Mouse (Mus musculus) kidney, embryonic 16.5 days (tissue): ENCODE measurements at regions not wholly inside any gene's neighbourhood (a gene's known extent, or its start where the extent isn't known, plus 50 kb on each side); places are given as distances from the start of the nearest gene placed in this dataset.

Experiments
- ATAC-seq: fragments of 200-750 bp; cut with Nextera tagmentation; 2 replicates; pipeline ENCODE4 v1.8.0; 2017; ENCODE audit warnings: moderate TSS enrichment; ENCODE audit not compliant: low FRiP score, low TSS enrichment
- H3K27ac ChIP-seq: fragments of 300-500 bp; sonication (generic); 2 replicates; pipeline ENCODE4 v1.5.1; 2014; ENCODE audit warnings: low read length
- H3K27me3 ChIP-seq: fragments of 300-500 bp; sonication (generic); 2 replicates; pipeline ENCODE4 v1.6.1; 2014; ENCODE audit warnings: low read length, control low read depth, mixed read lengths; ENCODE audit not compliant: insufficient read depth
- H3K36me3 ChIP-seq: fragments of 300-500 bp; sonication (generic); 2 replicates; pipeline ENCODE4 v1.6.1; 2014; ENCODE audit warnings: low read length, control low read depth, mixed read lengths; ENCODE audit not compliant: insufficient read depth
- H3K4me1 ChIP-seq: fragments of 300-500 bp; sonication (generic); 2 replicates; pipeline ENCODE4 v1.6.1; 2014; ENCODE audit warnings: low read length, control low read depth, mixed read lengths; ENCODE audit not compliant: insufficient read depth
- H3K4me2 ChIP-seq: fragments of 300-500 bp; sonication (generic); replicated peaks from 2 replicates; pipeline ENCODE4 v1.6.1; 2014; ENCODE audit warnings: low read depth, low read length
- H3K4me3 ChIP-seq: fragments of 300-500 bp; sonication (generic); 2 replicates; pipeline ENCODE4 v1.5.1; 2014; ENCODE audit warnings: mild to moderate bottlenecking, low read length
- H3K9ac ChIP-seq: fragments of 300-500 bp; sonication (generic); replicated peaks from 2 replicates; pipeline ENCODE4 v1.6.1; 2014; ENCODE audit warnings: low read length
- H3K9me3 ChIP-seq: fragments of 300-500 bp; sonication (generic); 2 replicates; pipeline ENCODE4 v1.6.1; 2016; ENCODE audit warnings: low read length, control low read depth
- WGBS: fragments of 180-500 bp; shearing (Covaris S2); extraction: QIAGEN DNeasy Blood & Tissue Kit; methylation state at CpG from one replicate; pipeline ENCODE4 v1.1.7; 2014; 5-methylcytosine and 5-hydroxymethylcytosine counted together

- Histone ChIP-seq H3K27me3 (no peaks in the 10 kb centered on the region), H3K4me1 (no peaks in the 10 kb centered on the region), H3K9me3 (no peaks in the 10 kb centered on the region), H3K27ac (no peak overlapping the region), H3K4me2 (no peak overlapping the region), H3K4me3 (no peak overlapping the region), H3K36me3 (no peaks in the 10 kb centered on the region), H3K9ac (no peak overlapping the region)
- ATAC-seq: no peak
- 54% methylated on average over 6 of the region's 6 CpGs for WGBS
Observed at GRCm38 (mm10) chr17:44336842-44337241, 148.5 kb downstream of the Clic5 start.

- H3K36me3 ChIP-seq: no peaks in the 10 kb centered on the region
- WGBS: 87% methylated on average over 5 of the region's 5 CpGs
- H3K27ac ChIP-seq: no peak overlapping the region
- no peak overlapping the region for H3K4me3 ChIP-seq
- no peaks in the 10 kb centered on the region for H3K9me3 ChIP-seq
- no peak for ATAC-seq
- H3K9ac ChIP-seq: no peak overlapping the region
- no peak overlapping the region for H3K4me2 ChIP-seq
- H3K27me3 ChIP-seq: no peaks in the 10 kb centered on the region
- no peaks in the 10 kb centered on the region for H3K4me1 ChIP-seq
Observed at GRCm38 (mm10) chr17:44337253-44337652, 148.9 kb downstream of the Clic5 start.

- no peak overlapping the region for H3K4me3 ChIP-seq
- ATAC-seq: no peak
- H3K4me1 ChIP-seq: no peaks in the 10 kb centered on the region
- no peak overlapping the region for H3K4me2 ChIP-seq
- 0 out of 2 replicates have a peak, but pooled peaks cover 3% of the 10 kb centered on the region for H3K27me3 ChIP-seq
- no peak overlapping the region for H3K27ac ChIP-seq
- H3K9ac ChIP-seq: no peak overlapping the region
- no peaks in the 10 kb centered on the region for H3K36me3 ChIP-seq
- H3K9me3 ChIP-seq: no peaks in the 10 kb centered on the region
- WGBS: 94% methylated on average over 2 of the region's 2 CpGs
Observed at GRCm38 (mm10) chr17:44344542-44344941, 156.2 kb downstream of the Clic5 start.

GRCm38 (mm10) chr17:44345374-44345773, 157.0 kb downstream of the Clic5 start:
- 86% methylated on average over 2 of the region's 2 CpGs for WGBS
- H3K9me3 ChIP-seq: no peaks in the 10 kb centered on the region
- ATAC-seq: no peak
- no peak overlapping the region for H3K4me2 ChIP-seq
- H3K9ac ChIP-seq: no peak overlapping the region
- H3K4me1 ChIP-seq: no peaks in the 10 kb centered on the region
- H3K36me3 ChIP-seq: no peaks in the 10 kb centered on the region
- H3K4me3 ChIP-seq: no peak overlapping the region
- no peak overlapping the region for H3K27ac ChIP-seq
- H3K27me3 ChIP-seq: 0 out of 2 replicates have a peak, but pooled peaks cover 3% of the 10 kb centered on the region

- peak overlapping the region; percentile 37 for H3K4me2 ChIP-seq
- H3K9me3 ChIP-seq: no peaks in the 10 kb centered on the region
- no peak overlapping the region; the same call in 1 of the 2 replicates for H3K4me3 ChIP-seq
- WGBS: 35% methylated on average over 20 of the region's 20 CpGs
- ATAC-seq: peak; percentile 79; the same call in 1 of the 2 replicates
- H3K9ac ChIP-seq: 0 out of 2 replicates have a peak overlapping the region, but pooled peaks have one; percentile 12
- H3K36me3 ChIP-seq: no peaks in the 10 kb centered on the region
- H3K4me1 ChIP-seq: peaks cover 16% of the 10 kb centered on the region
- H3K27ac ChIP-seq: no peak overlapping the region
- H3K27me3 ChIP-seq: 0 out of 2 replicates have a peak, but pooled peaks cover 3% of the 10 kb centered on the region
Observed at GRCm38 (mm10) chr17:44350201-44350948, 162.0 kb downstream of the Clic5 start.

- 0 out of 2 replicates have a peak overlapping the region, but pooled peaks have one; percentile 12 for H3K9ac ChIP-seq
- H3K4me2 ChIP-seq: peak overlapping the region; percentile 37; the same call in 1 of the 2 replicates
- H3K36me3 ChIP-seq: no peaks in the 10 kb centered on the region
- no peak for ATAC-seq
- 83% methylated on average over 4 of the region's 4 CpGs for WGBS
- H3K4me3 ChIP-seq: no peak overlapping the region
- no peaks in the 10 kb centered on the region for H3K9me3 ChIP-seq
- H3K27ac ChIP-seq: no peak overlapping the region
- 0 out of 2 replicates have a peak, but pooled peaks cover 3% of the 10 kb centered on the region for H3K27me3 ChIP-seq
- H3K4me1 ChIP-seq: peaks cover 16% of the 10 kb centered on the region
Observed at GRCm38 (mm10) chr17:44350949-44351244, 162.5 kb downstream of the Clic5 start.

GRCm38 (mm10) chr17:44351499-44352117, 163.2 kb downstream of the Clic5 start:
- Histone ChIP-seq H3K27ac (no peak overlapping the region), H3K4me3 (no peak overlapping the region), H3K27me3 (0 out of 2 replicates have a peak, but pooled peaks cover 3% of the 10 kb centered on the region), H3K4me1 (peaks cover 16% of the 10 kb centered on the region), H3K36me3 (no peaks in the 10 kb centered on the region), H3K4me2 (0 out of 2 replicates have a peak overlapping the region, but pooled peaks have one; percentile 7), H3K9me3 (no peaks in the 10 kb centered on the region), H3K9ac (no peak overlapping the region)
- ATAC-seq: peak; percentile 71
- 35% methylated on average over 13 of the region's 13 CpGs for WGBS

- Histone ChIP-seq H3K4me1 (peaks cover 16% of the 10 kb centered on the region), H3K36me3 (no peaks in the 10 kb centered on the region), H3K4me3 (no peak overlapping the region), H3K9me3 (0 out of 2 replicates have a peak, but pooled peaks cover 4% of the 10 kb centered on the region), H3K27ac (no peak overlapping the region), H3K4me2 (no peak overlapping the region), H3K27me3 (0 out of 2 replicates have a peak, but pooled peaks cover 3% of the 10 kb centered on the region), H3K9ac (no peak overlapping the region)
- 73% methylated on average over 13 of the region's 13 CpGs for WGBS
- ATAC-seq: no peak
Observed at GRCm38 (mm10) chr17:44352142-44352541, 163.8 kb downstream of the Clic5 start.

- H3K9me3 ChIP-seq: no peaks in the 10 kb centered on the region
- no peak overlapping the region for H3K4me3 ChIP-seq
- H3K36me3 ChIP-seq: no peaks in the 10 kb centered on the region
- H3K4me1 ChIP-seq: peaks cover 10% of the 10 kb centered on the region
- H3K27me3 ChIP-seq: no peaks in the 10 kb centered on the region
- no peak overlapping the region for H3K9ac ChIP-seq
- WGBS: 87% methylated on average over 4 of the region's 4 CpGs
- H3K4me2 ChIP-seq: no peak overlapping the region
- no peak for ATAC-seq
- H3K27ac ChIP-seq: no peak overlapping the region
Observed at GRCm38 (mm10) chr17:44363111-44363510, 174.7 kb downstream of the Clic5 start.

- Histone ChIP-seq H3K36me3 (no peaks in the 10 kb centered on the region), H3K4me1 (peaks cover 10% of the 10 kb centered on the region), H3K9ac (no peak overlapping the region), H3K4me2 (no peak overlapping the region), H3K27me3 (no peaks in the 10 kb centered on the region), H3K27ac (no peak overlapping the region), H3K9me3 (peaks cover 2% of the 10 kb centered on the region; the same call in 1 of the 2 replicates), H3K4me3 (no peak overlapping the region)
- 89% methylated on average over 6 of the region's 6 CpGs for WGBS
- ATAC-seq: no peak
Observed at GRCm38 (mm10) chr17:44364494-44364893, 176.1 kb downstream of the Clic5 start.
